Mouse (Mus musculus) c-Kit-positive CD71-positive TER-119-negative erythroid progenitor cells, embryonic 14.5 days (primary cell): Measurements from ENCODE around the gene Stra8.

Experiments used
- DNase-seq: peaks from one replicate; pipeline ENCODE4 v3.0.0-alpha.2; 2013; ENCODE audit warnings: low read depth

Stra8 gene

GRCm38 (mm10) chr6:34942446-34942845 lies 22.5 kb downstream of the Stra8 start:
- no peak for DNase-seq

- no peak for DNase-seq
Measured at GRCm38 (mm10) chr6:34943499-34943898, 23.5 kb downstream of the Stra8 start.

- DNase-seq: no peak
Measured at GRCm38 (mm10) chr6:34946486-34947079, 26.6 kb downstream of the Stra8 start.

GRCm38 (mm10) chr6:34948461-34948860 lies 28.5 kb downstream of the Stra8 start:
- DNase-seq: no peak

GRCm38 (mm10) chr6:34951518-34951917 lies 31.6 kb downstream of the Stra8 start:
- no peak for DNase-seq

- DNase-seq: no peak
Measured at GRCm38 (mm10) chr6:34951956-34952667, 32.1 kb downstream of the Stra8 start.

GRCm38 (mm10) chr6:34954926-34955861 lies 35.2 kb downstream of the Stra8 start:
- DNase-seq: peak; percentile 34

- no peak for DNase-seq
Measured at GRCm38 (mm10) chr6:34955862-34956241, 35.9 kb downstream of the Stra8 start.

- no peak for DNase-seq
Measured at GRCm38 (mm10) chr6:34959131-34959530, 39.2 kb downstream of the Stra8 start.

GRCm38 (mm10) chr6:34964550-34964949 lies 44.6 kb downstream of the Stra8 start:
- DNase-seq: no peak

GRCm38 (mm10) chr6:34965819-34966539 lies 46.0 kb downstream of the Stra8 start:
- DNase-seq: no peak

GRCm38 (mm10) chr6:34971181-34971580 lies 51.2 kb downstream of the Stra8 start:
- no peak for DNase-seq

- no peak for DNase-seq
Measured at GRCm38 (mm10) chr6:34979291-34979690, 59.3 kb downstream of the Stra8 start.

GRCm38 (mm10) chr6:34980661-34981060 lies 60.7 kb downstream of the Stra8 start:
- DNase-seq: no peak

GRCm38 (mm10) chr6:34987085-34987645 lies 67.2 kb downstream of the Stra8 start:
- DNase-seq: no peak

GRCm38 (mm10) chr6:34988081-34988761 lies 68.3 kb downstream of the Stra8 start, which contains the start of gene Slc23a4:
Gene Slc23a4, minus strand, starts transcription at chr6:34988404.
- DNase-seq: no peak
